Mouse (Mus musculus) limb, embryonic 14.5 days (tissue): ENCODE results near the gene Sema4b. TPM values are rescaled to one million over a fixed set of nuclear protein-coding genes. Genes with fewer than 3 reads are reported as not detected.

Experiments
- ATAC-seq: fragments of 200-750 bp; cut with Nextera tagmentation; 2 replicates; pipeline ENCODE4 v1.8.0; 2017; ENCODE audit warnings: low read depth, moderate number of reproducible peaks, moderate TSS enrichment; ENCODE audit not compliant: low FRiP score
- DNase-seq: peaks from one replicate; pipeline ENCODE4 v3.0.0-alpha.2; 2015; ENCODE audit warnings: low spot score
- H3K27ac ChIP-seq: fragments of 300-500 bp; sonication (generic); replicated peaks from 2 replicates; pipeline ENCODE4 v1.5.1; 2014; ENCODE audit warnings: low read depth, mild to moderate bottlenecking, low read length, moderate library complexity, mixed read lengths
- H3K27me3 ChIP-seq: fragments of 300-500 bp; sonication (generic); 2 replicates; pipeline ENCODE4 v1.6.1; 2014; ENCODE audit warnings: low read length, mixed read lengths; ENCODE audit not compliant: control insufficient read depth, insufficient read depth
- H3K36me3 ChIP-seq: fragments of 300-500 bp; sonication (generic); 2 replicates; pipeline ENCODE4 v1.6.1; 2014; ENCODE audit warnings: mild to moderate bottlenecking, low read length, moderate library complexity, mixed read lengths; ENCODE audit not compliant: control insufficient read depth, insufficient read depth
- H3K4me1 ChIP-seq: fragments of 300-500 bp; sonication (generic); 2 replicates; pipeline ENCODE4 v1.6.1; 2014; ENCODE audit warnings: antibody characterized with exemption, low read length, mixed read lengths; ENCODE audit not compliant: control insufficient read depth, insufficient read depth
- H3K4me2 ChIP-seq: fragments of 300-500 bp; sonication (generic); replicated peaks from 2 replicates; pipeline ENCODE4 v1.6.1; 2014; ENCODE audit warnings: low read depth, mild to moderate bottlenecking, low read length, moderate library complexity; ENCODE audit not compliant: severe bottlenecking
- H3K4me3 ChIP-seq: fragments of 300-500 bp; sonication (generic); replicated peaks from 2 replicates; pipeline ENCODE4 v1.5.1; 2014; ENCODE audit warnings: low read length
- H3K9ac ChIP-seq: fragments of 300-500 bp; sonication (generic); 2 replicates; pipeline ENCODE4 v1.6.1; 2014; ENCODE audit warnings: mild to moderate bottlenecking, low read depth, low read length, moderate library complexity; ENCODE audit not compliant: severe bottlenecking
- H3K9me3 ChIP-seq: fragments of 300-500 bp; sonication (generic); 2 replicates; pipeline ENCODE4 v1.6.1; 2016; ENCODE audit warnings: low read length; ENCODE audit not compliant: control insufficient read depth
- POLR2A ChIP-seq: fragments of 200-500 bp; IDR thresholded peaks from 2 replicates; pipeline ENCODE4 v1.8.0; 2012; ENCODE audit warnings: inconsistent platforms, mild to moderate bottlenecking, moderate library complexity, borderline replicate concordance; ENCODE audit not compliant: insufficient read depth, insufficient read length; ENCODE audit errors: extremely low read depth
- WGBS: fragments of 180-500 bp; shearing (Covaris S2); extraction: QIAGEN DNeasy Blood & Tissue Kit; methylation state at CpG from one replicate; pipeline ENCODE4 v1.1.7; 2014; 5-methylcytosine and 5-hydroxymethylcytosine counted together
- polyA plus RNA-seq, 2 experiments: library from polyadenylated mRNA; depleted of rRNA in 1 of 2; stranded (reverse) in 1 of 2; unstranded in 1 of 2; fragments of >200 nt; fragmentation: Nextera tagmentation in 1 of 2; extraction: Ambion mirVana in 1 of 2; gene quantifications; 2 replicates each; pipeline versions ENCODE4 v1.2.1 to v1.2.3; 2012 to 2014

The Sema4b gene
- polyA plus RNA-seq, 2 experiments, result 8.2 to 11.5 TPM

- Histone ChIP-seq H3K27ac (no peak overlapping the region), H3K9ac (no peak overlapping the region), H3K4me3 (no peak overlapping the region), H3K4me1 (peaks cover 33% of the 10 kb centered on the region), H3K4me2 (no peak overlapping the region), H3K36me3 (peaks cover 9% of the 10 kb centered on the region; the same call in 1 of the 2 replicates), H3K9me3 (no peaks in the 10 kb centered on the region), H3K27me3 (no peaks in the 10 kb centered on the region)
- WGBS, result 76% methylated on average over 7 of the region's 7 CpGs
- TF ChIP-seq POLR2A, result no peak
- DNase-seq, result no peak
- no peak; the same call in 1 of the 2 replicates for ATAC-seq
Observed at GRCm38 (mm10) chr7:80204961-80205360, 18.3 kb downstream of the Sema4b start.

GRCm38 (mm10) chr7:80205705-80206589 is 19.3 kb downstream of the Sema4b start:
- ATAC-seq, result no peak
- Histone ChIP-seq H3K4me3 (no peak overlapping the region), H3K27ac (no peak overlapping the region), H3K4me2 (no peak overlapping the region), H3K9me3 (no peaks in the 10 kb centered on the region), H3K36me3 (peaks cover 9% of the 10 kb centered on the region; the same call in 1 of the 2 replicates), H3K27me3 (no peaks in the 10 kb centered on the region), H3K9ac (no peak overlapping the region), H3K4me1 (peaks cover 24% of the 10 kb centered on the region)
- no peak for DNase-seq
- WGBS, result 81% methylated on average over 12 of the region's 12 CpGs
- no peak for TF ChIP-seq POLR2A

GRCm38 (mm10) chr7:80207314-80207731 is 20.7 kb downstream of the Sema4b start:
- Histone ChIP-seq H3K36me3 (peaks cover 4% of the 10 kb centered on the region; the same call in 1 of the 2 replicates), H3K4me1 (peaks cover 21% of the 10 kb centered on the region), H3K9me3 (no peaks in the 10 kb centered on the region), H3K4me3 (no peak overlapping the region), H3K27me3 (no peaks in the 10 kb centered on the region), H3K4me2 (no peak overlapping the region), H3K27ac (0 out of 2 replicates have a peak overlapping the region, but pooled peaks have one; percentile 19), H3K9ac (peak overlapping the region; percentile 22)
- ATAC-seq (no peak), DNase-seq (no peak)
- WGBS, result 59% methylated on average over 3 of the region's 3 CpGs
- TF ChIP-seq POLR2A, result no peak

- H3K4me2 ChIP-seq, result no peak overlapping the region
- H3K9me3 ChIP-seq, result no peaks in the 10 kb centered on the region
- no peak overlapping the region for H3K9ac ChIP-seq
- no peak overlapping the region for H3K27ac ChIP-seq
- no peak overlapping the region for H3K4me3 ChIP-seq
- no peaks in the 10 kb centered on the region for H3K27me3 ChIP-seq
- H3K36me3 ChIP-seq, result peaks cover 5% of the 10 kb centered on the region; the same call in 1 of the 2 replicates
- H3K4me1 ChIP-seq, result peaks cover 21% of the 10 kb centered on the region
- 73% methylated on average over 18 of the region's 18 CpGs for WGBS
- DNase-seq (no peak), ATAC-seq (no peak)
- TF ChIP-seq POLR2A, result no peak
Observed at GRCm38 (mm10) chr7:80208026-80208642, 21.5 kb downstream of the Sema4b start.

GRCm38 (mm10) chr7:80208738-80209430 is 22.2 kb downstream of the Sema4b start:
- 77% methylated on average over 10 of the region's 10 CpGs for WGBS
- H3K4me2 ChIP-seq, result no peak overlapping the region
- H3K4me3 ChIP-seq, result no peak overlapping the region
- peaks cover 21% of the 10 kb centered on the region for H3K4me1 ChIP-seq
- no peak for TF ChIP-seq POLR2A
- no peak overlapping the region; the same call in 1 of the 2 replicates for H3K27ac ChIP-seq
- no peaks in the 10 kb centered on the region for H3K27me3 ChIP-seq
- ATAC-seq (no peak), DNase-seq (no peak)
- no peak overlapping the region for H3K9ac ChIP-seq
- H3K9me3 ChIP-seq, result no peaks in the 10 kb centered on the region
- H3K36me3 ChIP-seq, result peaks cover 12% of the 10 kb centered on the region; the same call in 1 of the 2 replicates
